Mouse (Mus musculus) left cerebral cortex, adult 11 months (tissue): ENCODE measurements around the gene Tle2.
A peak's percentile ranks its signal among the peaks of the same experiment; 100 is the strongest.

ENCODE experiments used
- DNase-seq: peaks from one replicate; pipeline ENCODE4 v3.0.0; 2022; ENCODE audit warnings: low spot score

The Tle2 gene

DNA sequence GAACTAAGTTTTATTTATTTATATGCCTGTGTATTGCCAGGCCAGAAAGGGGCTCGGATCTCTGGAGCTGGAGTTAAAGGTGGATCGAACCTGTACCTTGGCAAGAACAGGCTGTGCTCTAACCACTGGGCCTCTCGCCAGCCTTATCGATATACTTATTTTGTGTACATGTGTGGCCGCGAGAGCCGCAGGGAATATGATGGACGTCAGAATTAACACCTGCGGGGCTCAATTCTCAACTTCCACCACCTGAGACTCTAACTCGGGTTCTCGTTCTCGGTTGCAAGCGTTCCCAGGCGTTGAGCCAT is 31.3 kb downstream of the Tle2 start:
- no peak for DNase-seq

DNA sequence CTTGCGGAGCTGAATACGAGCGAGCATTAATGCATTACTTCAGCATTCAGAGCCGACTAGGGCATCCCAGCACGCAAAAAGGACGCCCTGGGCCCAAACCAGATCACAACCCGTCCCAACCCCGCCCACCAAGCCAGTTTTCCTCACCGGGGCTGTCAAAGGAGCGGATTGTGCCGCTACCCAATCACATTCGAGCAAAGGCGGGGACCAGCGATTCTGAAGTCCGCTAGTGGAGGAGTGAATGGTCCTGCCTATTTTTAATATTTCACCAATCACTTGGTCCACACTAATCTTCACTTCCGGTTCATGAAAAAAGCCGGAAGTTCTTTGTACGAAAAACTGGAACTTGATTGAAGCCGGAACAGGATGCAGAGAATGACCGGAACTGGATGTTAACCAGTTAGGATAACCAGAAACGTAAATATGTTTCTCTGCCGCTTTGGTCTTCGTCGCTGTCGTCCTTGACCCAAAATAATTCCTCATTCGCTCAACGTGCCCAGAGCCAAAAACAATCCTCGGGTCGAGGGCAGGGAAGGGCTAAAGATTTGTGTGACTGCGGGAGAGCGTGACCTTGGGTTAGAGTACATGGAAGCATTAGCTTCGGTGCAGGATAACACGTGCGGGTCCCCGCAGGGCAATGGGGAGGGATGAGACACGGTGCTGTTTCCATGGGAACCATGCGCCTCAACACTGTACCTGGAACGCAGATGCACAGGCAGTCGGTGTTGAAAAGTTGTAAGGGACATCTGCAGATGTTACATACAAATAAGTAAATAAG is 31.8 kb downstream of the Tle2 start, which contains the start of gene BC025920:
Gene BC025920, plus strand, starts transcription at position 297 of the 778 bp plus-strand sequence.
- DNase-seq, result peak; percentile 95

DNA sequence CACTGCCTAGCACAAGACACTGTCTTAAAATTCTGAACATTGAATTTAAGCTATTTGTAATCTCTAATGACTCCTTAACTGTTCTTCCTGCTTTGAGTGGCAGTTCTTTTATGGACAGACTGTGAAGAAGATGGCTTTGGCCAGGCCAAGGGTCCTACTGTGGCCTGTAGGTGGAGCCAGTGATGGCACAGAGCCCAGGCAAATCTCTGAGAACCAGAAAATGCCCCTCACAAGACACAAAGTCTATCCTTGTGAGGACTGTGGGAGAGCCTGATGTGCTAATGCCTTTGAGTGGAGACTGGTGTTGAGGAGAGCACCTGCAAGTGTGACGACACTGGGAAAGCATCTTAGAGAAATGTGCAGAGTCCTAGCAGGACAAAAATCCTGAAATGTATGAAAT is 33.9 kb downstream of the Tle2 start:
- DNase-seq, result no peak

DNA sequence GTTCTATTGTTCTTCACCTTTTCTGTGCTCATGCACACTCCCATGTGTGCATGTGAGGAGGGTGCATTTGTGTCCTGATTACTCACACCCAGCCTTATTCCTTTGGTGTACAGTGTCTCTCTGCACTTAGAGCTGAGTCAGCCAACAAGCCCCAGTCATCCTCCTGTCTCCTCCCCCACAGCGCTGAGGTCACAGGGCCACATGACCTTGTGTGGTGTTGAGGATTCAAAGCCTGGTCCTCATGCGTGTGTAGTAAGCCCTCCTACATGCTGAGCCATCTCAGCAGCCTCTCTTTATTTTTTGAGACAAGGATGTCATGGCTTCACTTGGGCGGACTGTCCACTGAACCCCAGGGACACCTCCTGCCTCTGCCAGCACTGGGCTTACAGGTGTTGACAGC is 38.4 kb downstream of the Tle2 start:
- no peak for DNase-seq

DNA sequence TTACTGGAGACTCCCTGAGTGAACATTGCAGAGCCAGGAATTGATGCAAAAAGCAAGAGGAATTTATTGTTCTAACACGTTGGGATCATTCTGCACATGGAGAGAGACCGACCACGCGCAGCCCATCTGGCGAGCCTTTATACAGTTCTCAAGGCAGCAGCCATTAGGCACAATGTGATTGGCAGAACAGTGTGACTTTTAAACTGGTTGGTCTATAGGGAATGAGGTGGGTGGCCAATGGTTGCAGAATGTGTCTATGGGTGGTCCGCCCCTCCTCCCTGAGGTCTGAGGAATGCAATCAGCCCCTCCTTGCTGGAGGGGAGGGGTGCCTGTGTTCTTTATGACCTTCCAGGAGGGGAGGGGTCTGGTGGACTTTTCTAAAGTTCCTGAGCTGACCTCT is 41.1 kb downstream of the Tle2 start:
- DNase-seq, result no peak

- DNase-seq, result no peak
These were observed 45.6 kb downstream of the Tle2 start for GRCm38 (mm10) chr10:81619976-81620375.

- no peak for DNase-seq
These were observed 46.4 kb downstream of the Tle2 start for GRCm38 (mm10) chr10:81620786-81621185.

DNA sequence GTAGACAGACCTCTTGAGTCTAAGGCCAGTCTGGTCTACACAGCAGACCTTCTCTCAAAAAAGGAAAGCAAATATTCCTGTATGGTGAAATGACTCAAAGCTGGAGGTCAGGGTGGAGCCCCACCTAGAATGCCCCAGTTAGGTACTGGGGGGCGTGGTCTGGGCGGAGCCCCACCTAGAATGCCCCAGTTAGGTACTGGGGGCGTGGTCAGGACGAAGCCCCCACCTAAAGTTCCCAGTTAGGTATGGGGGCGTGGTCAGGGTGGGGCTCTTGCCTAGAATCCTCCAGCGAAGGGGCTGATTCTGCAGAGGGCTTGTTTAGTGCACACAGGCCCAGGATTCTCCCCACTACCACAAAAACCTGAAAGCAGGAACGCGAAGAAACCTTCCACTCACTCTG is 49.1 kb downstream of the Tle2 start:
- no peak for DNase-seq

GRCm38 (mm10) chr10:81626101-81626993 is 52.0 kb downstream of the Tle2 start:
- DNase-seq, result no peak

DNA sequence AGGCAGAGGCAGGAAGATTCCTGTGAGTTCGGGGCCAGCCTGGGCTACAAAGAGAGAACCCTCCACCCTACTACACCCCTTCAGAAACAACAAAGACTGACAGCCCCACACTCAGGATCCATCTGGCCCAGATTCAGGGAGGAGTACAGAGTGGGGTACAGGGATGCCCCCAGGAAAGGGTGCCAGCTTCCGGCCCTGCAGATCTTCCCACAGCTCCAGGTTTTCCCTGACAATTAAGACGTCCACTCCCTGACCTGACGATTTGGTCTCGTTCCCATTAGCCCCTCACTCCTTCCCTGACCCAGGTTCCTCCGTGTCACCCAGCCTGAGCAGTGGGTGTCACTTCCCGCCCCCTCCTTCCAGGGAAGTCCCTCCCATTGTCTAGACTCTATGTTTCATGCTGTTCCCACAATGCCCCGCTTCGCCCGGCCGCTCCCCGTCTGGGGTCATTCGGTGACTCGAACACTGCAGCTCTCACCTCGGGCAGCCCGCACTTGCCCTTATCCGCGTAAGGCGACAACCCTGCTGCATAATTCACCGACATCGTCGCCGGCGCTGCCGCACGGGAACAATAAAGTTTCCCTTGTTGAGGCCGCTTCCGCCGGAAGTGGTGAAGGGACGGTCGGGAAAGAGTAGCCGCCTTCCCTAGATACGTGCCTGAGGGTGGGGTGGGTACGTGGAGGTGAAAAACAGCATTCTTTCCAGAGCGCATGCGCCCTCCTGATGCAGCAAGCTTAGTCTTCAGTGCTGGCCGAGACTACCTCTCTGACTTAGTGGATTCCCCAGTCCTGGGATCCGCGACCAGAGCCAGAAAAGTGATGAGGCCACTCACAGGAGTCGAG is 52.9 kb downstream of the Tle2 start, which contains the start of gene Sirt6:
Gene Sirt6, minus strand, starts transcription at position 804 of the 842 bp plus-strand sequence.
- peak; percentile 91 for DNase-seq

- DNase-seq, result no peak
These were observed 53.5 kb downstream of the Tle2 start for GRCm38 (mm10) chr10:81627836-81628220.

GRCm38 (mm10) chr10:81628390-81628789 is 54.0 kb downstream of the Tle2 start, which contains the start of gene Ankrd24:
TSS of gene Ankrd24 (plus strand) at chr10:81628540.
- DNase-seq, result no peak

GRCm38 (mm10) chr10:81633253-81634099 is 59.1 kb downstream of the Tle2 start:
- peak; percentile 84 for DNase-seq

DNA sequence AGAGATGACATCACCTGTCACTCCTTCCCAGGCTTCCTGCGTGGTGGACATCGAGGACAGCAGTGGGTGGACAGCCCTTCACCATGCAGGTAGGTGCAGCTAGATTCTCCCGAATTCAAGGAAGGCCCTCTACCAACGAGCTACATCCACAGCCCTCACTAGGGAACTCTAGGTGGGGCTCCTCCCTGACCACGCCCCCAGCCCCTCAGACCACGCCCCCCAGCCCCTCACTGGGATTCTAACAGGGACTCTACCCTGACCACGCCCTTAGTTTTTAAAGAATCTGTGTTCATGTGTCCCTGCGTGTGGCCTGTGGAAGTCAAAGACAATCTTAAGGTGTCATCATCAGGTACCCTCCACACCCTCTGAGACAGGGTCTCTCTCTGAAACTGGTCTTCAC is 62.0 kb downstream of the Tle2 start:
- DNase-seq, result no peak

DNA sequence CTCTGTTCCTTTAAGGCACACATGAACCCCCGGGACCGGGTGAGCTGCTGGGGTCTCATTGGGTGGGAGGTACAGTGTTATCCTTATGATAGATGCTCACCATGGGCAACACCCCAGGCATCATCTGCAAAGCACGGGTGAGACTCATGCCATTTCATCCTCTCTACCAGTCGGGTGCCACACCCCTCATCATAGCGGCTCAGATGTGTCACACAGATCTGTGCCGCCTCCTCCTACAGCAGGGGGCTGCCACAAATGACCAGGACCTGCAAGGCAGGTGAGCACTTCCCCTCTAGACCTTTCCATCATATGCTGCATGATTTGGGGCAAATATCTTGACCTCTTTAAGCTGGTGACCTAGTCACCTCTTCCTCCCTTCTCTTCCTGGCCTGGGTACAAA is 63.7 kb downstream of the Tle2 start:
- no peak for DNase-seq
